Comparison of ENCODE assay signal across 15 mouse cellular contexts in the genomic region with DNA sequence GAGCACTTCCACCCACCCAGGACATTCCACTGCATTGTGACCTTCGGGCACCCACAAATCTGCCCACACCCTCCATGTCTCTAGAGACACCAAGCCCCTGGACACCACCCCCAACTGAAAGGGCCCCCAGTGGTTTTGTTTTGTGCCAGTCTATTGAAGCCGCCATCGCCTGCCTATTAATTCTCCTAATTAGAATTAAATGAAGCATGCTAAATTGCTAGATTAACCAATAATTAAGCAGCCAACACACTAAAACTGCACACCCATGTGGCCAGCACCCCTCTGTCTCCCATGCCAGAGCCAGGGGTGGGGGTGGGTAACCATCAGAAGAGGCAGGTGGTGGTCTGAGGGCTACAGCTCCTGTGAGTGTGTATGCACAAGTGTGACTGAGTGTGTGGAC.
DNase-seq lines count a peak whose midpoint lies in the region; ATAC-seq and TF ChIP-seq lines count a peak whose summit lies in the region.
"Had no signal": no experiment of that assay in that cellular context is flagged by ENCODE, and none has a peak within 500 bp of the region (broad histone marks: within the 10 kb centered on the region; RNA-seq: fewer than 3 reads in every experiment).

No protein-coding gene starts in this region.

- no peak for DNase-seq in hindbrain, postnatal 0 days (ENCODE audit: low spot score)
- peak; percentile 52 for DNase-seq in Muller cell, postnatal 12 days (ENCODE audit: inconsistent ontology term)
- peak; percentile 81 for DNase-seq in forebrain, embryonic 14.5 days (ENCODE audit: low spot score)
- peak; percentile 38 for DNase-seq in retina, embryonic 14.5 days (ENCODE audit: low spot score)
- DNase-seq in left cerebral cortex, adult 2 months (ENCODE audit: extremely low spot score in 1 of 2, low spot score in 2 of 2) = no peak
- no peak for DNase-seq in right cerebral cortex, postnatal 14 days
- DNase-seq: gastrocnemius, postnatal 25 days had no signal

- no peak overlapping the region for H3K9ac ChIP-seq in hindbrain, embryonic 13.5 days
- no peak overlapping the region for H3K9ac ChIP-seq in hindbrain, postnatal 0 days (replicated peaks; ENCODE audit: low read length)
- no peak overlapping the region for H3K9ac ChIP-seq in forebrain, embryonic 14.5 days (ENCODE audit: low read length)
- H3K9ac ChIP-seq: heart, embryonic 13.5 days; liver, postnatal 0 days had no signal

- WGBS in hindbrain, embryonic 13.5 days = 50% methylated on average over 3 of the region's 3 CpGs
- WGBS in hindbrain, postnatal 0 days = 43% methylated on average over 3 of the region's 3 CpGs
- 6% methylated on average over 3 of the region's 3 CpGs for WGBS in forebrain, embryonic 14.5 days

- no peak overlapping the region for H3K4me2 ChIP-seq in hindbrain, embryonic 13.5 days
- no peak overlapping the region for H3K4me2 ChIP-seq in hindbrain, postnatal 0 days (ENCODE audit: low read depth, low read length)
- H3K4me2 ChIP-seq in forebrain, embryonic 14.5 days (ENCODE audit: low read length) = peak overlapping the region; percentile 1; the same call in 1 of the 2 replicates
- H3K4me2 ChIP-seq: heart, embryonic 13.5 days; liver, embryonic 11.5 days had no signal

- H3K4me3 ChIP-seq in hindbrain, embryonic 13.5 days = no peak overlapping the region
- H3K4me3 ChIP-seq in hindbrain, postnatal 0 days (ENCODE audit: low read length) = no peak overlapping the region
- H3K4me3 ChIP-seq in forebrain, embryonic 14.5 days (ENCODE audit: low read depth, low read length) = no peak overlapping the region
- no peak overlapping the region for H3K4me3 ChIP-seq in left cerebral cortex, adult 2 months
- H3K4me3 ChIP-seq: heart, adult 2 months; heart, embryonic 13.5 days; myocyte had no signal

- peaks cover 50% of the 10 kb centered on the region for H3K4me1 ChIP-seq in hindbrain, embryonic 13.5 days (replicated peaks)
- no peaks in the 10 kb centered on the region; the same call in 1 of the 2 replicates for H3K4me1 ChIP-seq in hindbrain, postnatal 0 days (ENCODE audit: insufficient read depth, low read length)
- H3K4me1 ChIP-seq in forebrain, embryonic 14.5 days (ENCODE audit: control insufficient read depth, insufficient read depth, low read length) = peaks cover 19% of the 10 kb centered on the region
- H3K4me1 ChIP-seq: heart, embryonic 13.5 days had no signal

- intact Hi-C loops in left cerebral cortex, adult 2 months (cut with DNase I) = loop anchor here (1.0 to 2.0 kb wide), 2 partner anchors 46 to 148 kb away; no protein-coding TSS in a partner anchor

- peaks cover 80% of the 10 kb centered on the region for H3K27me3 ChIP-seq in hindbrain, embryonic 13.5 days
- H3K27me3 ChIP-seq in hindbrain, postnatal 0 days (ENCODE audit: insufficient read depth, low read length) = peaks cover 16% of the 10 kb centered on the region
- H3K27me3 ChIP-seq in forebrain, embryonic 14.5 days (replicated peaks; ENCODE audit: control insufficient read depth, insufficient read depth, low read length) = peaks cover 75% of the 10 kb centered on the region

- H3K27ac ChIP-seq in hindbrain, embryonic 13.5 days = 0 out of 2 replicates have a peak overlapping the region, but pooled peaks have one; percentile 23
- H3K27ac ChIP-seq in hindbrain, postnatal 0 days = no peak overlapping the region
- H3K27ac ChIP-seq in forebrain, embryonic 14.5 days (ENCODE audit: low read depth, low read length) = peak overlapping the region; percentile 58; the same call in 1 of the 2 replicates
- no peak overlapping the region for H3K27ac ChIP-seq in left cerebral cortex, adult 2 months
- H3K27ac ChIP-seq: heart, adult 2 months; heart, embryonic 13.5 days; macrophage had no signal

- peak; percentile 42 for ATAC-seq in hindbrain, embryonic 13.5 days (ENCODE audit: low FRiP score)
- ATAC-seq in hindbrain, postnatal 0 days = no peak
- ATAC-seq in forebrain, embryonic 14.5 days = peak; percentile 64
- ATAC-seq: inflammation-experienced regulatory T-cells, adult 6 months; liver, postnatal 0 days had no signal

- no peaks in the 10 kb centered on the region for H3K9me3 ChIP-seq in hindbrain, embryonic 13.5 days
- no peaks in the 10 kb centered on the region for H3K9me3 ChIP-seq in hindbrain, postnatal 0 days (ENCODE audit: low read length)
- H3K9me3 ChIP-seq in forebrain, embryonic 14.5 days (replicated peaks; ENCODE audit: control insufficient read depth, low read length) = no peaks in the 10 kb centered on the region
- H3K9me3 ChIP-seq: heart, embryonic 13.5 days had no signal

- no peaks in the 10 kb centered on the region for H3K36me3 ChIP-seq in hindbrain, embryonic 13.5 days
- H3K36me3 ChIP-seq in hindbrain, postnatal 0 days (ENCODE audit: insufficient read depth, low read length) = no peaks in the 10 kb centered on the region
- H3K36me3 ChIP-seq in forebrain, embryonic 14.5 days (ENCODE audit: control insufficient read depth, insufficient read depth, low read length) = no peaks in the 10 kb centered on the region
- H3K36me3 ChIP-seq: heart, embryonic 13.5 days had no signal

- TF ChIP-seq CTCF in hindbrain, postnatal 0 days (IDR thresholded peaks at IDR 0.05; ENCODE audit: low read depth) = no peak
- TF ChIP-seq CTCF in left cerebral cortex, adult 2 months (IDR thresholded peaks at IDR 0.05) = no peak

Comparison
In these comparisons a context has a peak if more than half of its experiments do, and no peak if none do; other contexts are left out.
1. H3K27ac ChIP-seq: peak in hindbrain, embryonic 13.5 days (single experiment) and forebrain, embryonic 14.5 days (single experiment); none in hindbrain, postnatal 0 days (single experiment) and left cerebral cortex, adult 2 months (single experiment).
2. DNase-seq: peak in Muller cell, postnatal 12 days (single experiment), forebrain, embryonic 14.5 days (single experiment) and retina, embryonic 14.5 days (single experiment); none in hindbrain, postnatal 0 days (single experiment), left cerebral cortex, adult 2 months (0 of 2) and right cerebral cortex, postnatal 14 days (single experiment).